Mouse (Mus musculus) olfactory bulb, adult 2 months (tissue): Measurements from ENCODE around the gene Relb. TPM values are rescaled to one million over a fixed set of nuclear protein-coding genes. Genes with fewer than 3 reads are reported as not detected.

Experiments
- H3K27ac ChIP-seq: fragments of 200-500 bp; 2 replicates; pipeline ENCODE4 v1.5.1; 2012; ENCODE audit warnings: low read depth, low read length; ENCODE audit not compliant: insufficient read depth
- H3K4me1 ChIP-seq: fragments of 200-500 bp; 2 replicates; pipeline ENCODE4 v1.6.1; 2012; ENCODE audit warnings: low read length; ENCODE audit not compliant: control insufficient read depth, insufficient read depth
- H3K4me3 ChIP-seq: fragments of 200-500 bp; 2 replicates; pipeline ENCODE4 v1.5.1; 2012; ENCODE audit warnings: mild to moderate bottlenecking, low read depth, low read length, moderate library complexity; ENCODE audit not compliant: insufficient read depth
- CTCF ChIP-seq: fragments of 200-500 bp; IDR thresholded peaks from 2 replicates; pipeline ENCODE4 v1.5.1; 2012; ENCODE audit warnings: low read depth, mild to moderate bottlenecking, low read length, moderate library complexity; ENCODE audit not compliant: insufficient read depth
- POLR2A ChIP-seq: fragments of 200-500 bp; IDR thresholded peaks from 2 replicates; pipeline ENCODE4 v1.6.1; 2012; ENCODE audit warnings: mild to moderate bottlenecking, low read depth, low read length, moderate library complexity; ENCODE audit not compliant: insufficient read depth
- WGBS: fragments of 180-500 bp; shearing (Covaris S2); methylation state at CpG from one replicate; pipeline ENCODE4 v1.1.7; 2018; 5-methylcytosine and 5-hydroxymethylcytosine counted together
- polyA plus RNA-seq: library from polyadenylated mRNA; stranded (reverse); fragments of >200 nt; gene quantifications from 2 replicates; pipeline ENCODE4 v1.2.4, GENCODE M21; 2012; ENCODE audit warnings: low replicate concordance; ENCODE audit not compliant: missing spikeins, insufficient read depth, insufficient read length

Gene Relb
- polyA plus RNA-seq, 1 experiment = not detected

DNA sequence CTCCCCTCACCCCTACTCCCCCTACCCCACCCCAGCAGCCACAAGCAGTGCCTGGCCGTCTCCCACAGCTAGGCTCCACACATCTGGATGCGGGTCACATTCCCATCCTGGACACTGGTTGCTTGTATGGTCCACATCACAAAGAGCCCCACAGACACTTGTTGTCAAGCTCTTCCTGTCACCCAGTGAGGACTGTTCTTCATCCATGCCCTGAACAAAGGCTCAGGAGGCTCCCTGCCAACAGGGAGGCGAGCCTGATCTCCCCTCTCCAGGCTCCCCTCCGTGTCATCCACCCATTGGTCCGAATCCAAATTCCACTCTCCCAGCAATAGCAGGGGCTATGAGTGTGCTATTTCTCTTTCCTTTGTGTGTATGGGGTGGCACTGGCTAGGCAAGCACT is 28.7 kb downstream of the Relb start:
- peaks cover 23% of the 10 kb centered on the region for H3K4me1 ChIP-seq
- H3K4me3 ChIP-seq = no peak overlapping the region
- 22% methylated on average over 5 of the region's 5 CpGs for WGBS
- H3K27ac ChIP-seq = no peak overlapping the region
- TF ChIP-seq CTCF (no peak), POLR2A (no peak)

DNA sequence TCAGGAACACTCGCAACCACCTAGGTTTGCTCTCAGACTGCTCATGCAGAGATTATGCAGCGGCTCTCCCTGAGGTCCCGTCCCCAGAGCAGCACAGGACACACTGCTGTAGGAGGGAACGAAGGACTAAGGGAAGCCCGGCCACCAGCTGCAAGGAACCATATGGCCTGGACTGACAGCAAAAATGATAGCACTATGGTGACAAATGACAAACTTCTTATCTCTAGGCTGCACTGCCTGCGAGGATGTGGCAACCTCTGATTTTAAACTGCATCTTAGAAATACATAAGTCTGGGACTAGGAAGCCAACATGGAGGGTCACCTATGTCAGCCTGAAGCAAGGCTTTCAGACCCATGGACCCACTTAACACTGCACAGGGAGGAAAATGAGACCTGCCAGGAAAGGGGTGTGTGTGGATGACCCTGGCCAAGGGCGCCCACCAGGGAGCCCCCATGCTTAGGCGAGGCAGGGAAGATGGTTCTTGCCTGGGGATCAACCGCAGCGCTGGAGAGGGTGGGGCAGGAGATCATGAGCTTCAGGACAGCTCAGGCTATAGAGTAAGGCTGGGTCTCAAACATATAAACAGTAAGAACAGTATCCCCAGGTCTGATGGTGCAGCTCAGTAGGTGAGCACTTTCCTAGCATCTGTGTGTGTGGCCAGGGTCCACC is 36.0 kb downstream of the Relb start:
- WGBS = 89% methylated on average over 10 of the region's 10 CpGs
- TF ChIP-seq CTCF = no peak
- TF ChIP-seq POLR2A = no peak
- no peak overlapping the region for H3K27ac ChIP-seq
- H3K4me1 ChIP-seq = peaks cover 7% of the 10 kb centered on the region
- no peak overlapping the region for H3K4me3 ChIP-seq

DNA sequence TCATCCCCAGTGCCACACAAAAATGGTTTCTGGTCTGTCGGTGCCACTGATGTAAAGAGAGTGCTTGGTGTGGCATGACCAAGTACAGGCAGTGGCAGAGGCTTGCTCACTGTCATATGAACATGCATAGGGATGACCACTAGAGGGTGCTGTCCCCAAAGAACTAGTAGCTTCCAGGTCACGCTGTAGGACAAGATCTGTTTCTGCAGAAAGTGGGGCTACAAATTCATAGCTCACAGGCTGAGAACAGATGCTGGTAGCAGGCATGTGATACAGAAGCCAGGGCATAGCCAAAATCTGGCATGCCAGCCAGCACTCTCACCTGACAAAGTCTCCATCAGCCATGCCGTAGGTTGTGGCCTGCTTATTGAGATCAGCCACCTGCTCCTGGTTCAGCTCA is 39.3 kb downstream of the Relb start:
- Histone ChIP-seq H3K27ac (no peak overlapping the region), H3K4me3 (no peak overlapping the region), H3K4me1 (peaks cover 6% of the 10 kb centered on the region)
- TF ChIP-seq POLR2A = no peak
- TF ChIP-seq CTCF = no peak
- WGBS = 46% methylated on average over 3 of the region's 3 CpGs

DNA sequence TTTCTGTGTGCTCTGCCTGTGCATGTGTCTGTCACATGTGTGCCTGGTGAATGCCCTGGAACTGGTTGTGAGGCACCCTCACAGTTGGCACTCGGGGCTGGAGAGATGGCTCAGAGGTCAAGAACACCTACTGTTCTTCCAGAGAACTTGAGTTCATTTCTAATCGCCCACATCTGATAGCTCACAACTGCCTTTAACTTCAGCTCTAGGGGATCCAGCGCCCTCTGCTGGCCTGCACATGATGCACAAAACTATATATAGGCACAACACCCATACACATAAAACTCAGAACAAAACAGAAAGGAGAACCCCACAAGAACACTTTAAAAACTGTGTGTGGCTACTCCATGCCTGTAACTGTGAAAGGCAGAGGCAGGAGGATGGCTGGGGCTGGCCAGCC is 40.0 kb downstream of the Relb start:
- TF ChIP-seq CTCF (no peak), POLR2A (no peak)
- Histone ChIP-seq H3K4me3 (no peak overlapping the region), H3K27ac (no peak overlapping the region), H3K4me1 (peaks cover 6% of the 10 kb centered on the region)
- 41% methylated on average over 3 of the region's 3 CpGs for WGBS

DNA sequence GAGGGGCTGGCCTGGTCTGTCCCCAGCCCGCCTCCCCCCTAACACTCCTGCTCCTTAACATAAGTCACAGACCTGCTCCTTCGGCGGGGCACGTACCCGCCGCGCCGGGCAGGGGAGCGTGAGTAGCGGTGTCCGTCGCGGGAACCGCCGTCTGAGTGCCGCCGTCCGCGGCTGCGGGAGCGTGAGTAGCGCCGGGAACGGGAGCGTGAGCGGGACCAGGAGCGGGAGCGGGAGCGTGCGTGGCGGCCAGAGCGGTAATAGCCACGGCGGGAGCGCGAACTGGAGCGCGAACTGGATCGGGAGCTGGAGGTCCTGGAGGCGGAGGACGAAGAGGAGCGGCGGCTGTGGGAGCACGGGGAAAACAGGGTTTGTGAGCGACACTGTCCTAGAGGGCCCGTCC is 43.0 kb downstream of the Relb start:
- H3K27ac ChIP-seq = no peak overlapping the region
- H3K4me1 ChIP-seq = peaks cover 6% of the 10 kb centered on the region
- TF ChIP-seq POLR2A (no peak), CTCF (no peak)
- 88% methylated on average over 46 of the region's 46 CpGs for WGBS
- no peak overlapping the region for H3K4me3 ChIP-seq

DNA sequence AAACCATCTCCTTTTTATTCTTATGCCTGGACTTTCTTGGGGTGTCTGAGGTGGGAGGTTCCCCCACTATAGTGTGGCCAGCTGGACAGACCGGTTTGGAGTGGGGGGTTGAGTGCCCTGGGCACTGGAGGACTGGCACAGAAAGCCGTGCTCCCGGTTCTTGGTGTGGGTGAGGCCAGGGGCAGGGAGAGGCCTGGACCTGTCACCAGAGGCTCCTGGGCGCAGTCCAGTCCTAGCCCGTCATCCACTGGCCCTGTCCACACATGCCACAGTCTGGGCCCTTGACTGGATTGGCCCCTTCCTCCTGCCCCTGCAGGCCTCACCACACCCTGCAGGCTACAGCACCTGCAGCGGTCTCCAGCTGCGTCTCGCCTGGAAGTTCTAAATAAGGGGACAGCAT is 48.6 kb downstream of the Relb start:
- peaks cover 12% of the 10 kb centered on the region for H3K4me1 ChIP-seq
- WGBS = 82% methylated on average over 8 of the region's 8 CpGs
- no peak for TF ChIP-seq POLR2A
- no peak for TF ChIP-seq CTCF
- no peak overlapping the region for H3K4me3 ChIP-seq
- H3K27ac ChIP-seq = no peak overlapping the region

DNA sequence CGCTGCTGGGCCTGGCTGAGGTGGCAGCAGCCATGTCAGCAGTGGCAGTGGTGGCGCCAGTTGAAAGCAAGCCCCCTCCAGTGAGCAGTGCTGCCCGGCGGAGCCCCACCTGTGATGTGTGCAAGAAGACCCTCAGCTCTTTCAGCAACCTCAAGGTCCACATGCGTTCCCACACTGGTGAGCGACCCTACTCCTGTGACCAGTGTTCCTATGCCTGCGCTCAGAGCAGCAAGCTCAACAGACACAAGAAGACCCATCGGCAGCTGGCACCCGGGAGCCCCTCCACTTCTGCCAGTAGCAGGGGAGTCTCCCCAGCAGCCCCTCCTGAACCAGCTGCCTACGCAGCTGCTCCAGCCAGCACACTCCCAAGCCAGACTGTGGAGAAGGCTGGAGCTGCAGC is 49.5 kb downstream of the Relb start:
- Histone ChIP-seq H3K4me1 (peaks cover 12% of the 10 kb centered on the region), H3K4me3 (no peak overlapping the region), H3K27ac (no peak overlapping the region)
- WGBS = 79% methylated on average over 10 of the region's 10 CpGs
- TF ChIP-seq CTCF = no peak
- no peak for TF ChIP-seq POLR2A

DNA sequence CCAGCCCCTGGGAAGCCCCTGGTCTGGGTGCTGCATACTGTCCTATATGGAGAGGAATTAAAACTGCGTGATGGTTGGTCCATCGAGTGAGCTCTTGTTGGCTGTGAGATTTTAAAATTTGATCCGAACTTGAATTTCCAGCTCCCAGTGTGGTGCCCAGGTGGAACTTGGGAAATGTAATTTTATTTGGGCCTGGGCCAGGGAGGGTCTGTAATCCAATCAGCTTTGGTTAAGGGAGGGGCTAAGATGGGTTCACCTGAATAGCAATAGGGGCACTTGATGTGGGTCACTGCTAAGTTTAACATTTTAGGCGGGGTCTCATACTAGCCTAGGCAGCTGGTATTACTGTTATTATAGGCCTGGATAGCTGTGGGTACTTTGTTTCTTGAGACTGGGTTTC is 50.8 kb downstream of the Relb start:
- Histone ChIP-seq H3K4me1 (peaks cover 17% of the 10 kb centered on the region), H3K4me3 (no peak overlapping the region), H3K27ac (no peak overlapping the region)
- TF ChIP-seq CTCF (no peak), POLR2A (no peak)
- 71% methylated on average over 4 of the region's 4 CpGs for WGBS

DNA sequence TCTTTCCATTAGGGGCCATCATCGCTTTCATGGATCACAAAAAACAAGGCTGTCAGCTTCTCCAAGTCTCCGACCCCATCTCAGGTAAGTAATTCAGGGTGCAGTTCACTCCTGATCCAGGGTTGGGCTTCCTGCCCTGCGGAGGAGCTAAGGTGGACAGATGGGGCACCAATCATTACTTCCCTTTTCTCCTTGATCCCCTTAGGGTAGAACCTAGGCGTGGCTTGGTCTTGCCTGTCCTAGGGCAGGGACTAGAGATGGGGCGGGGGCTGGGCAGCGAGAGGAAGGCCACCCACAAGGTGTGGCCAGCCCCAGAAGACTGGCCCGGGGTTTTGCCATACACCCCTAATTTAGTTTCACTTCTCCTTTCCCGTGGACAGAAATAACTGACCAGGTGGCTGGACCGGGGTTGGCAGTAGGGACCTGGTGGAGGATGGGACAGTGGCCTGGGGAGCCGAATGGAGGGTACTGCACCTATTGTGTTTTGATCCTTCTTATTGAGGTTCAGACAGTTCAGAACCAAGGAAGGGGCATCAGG is 51.3 kb downstream of the Relb start:
- 23% methylated on average over 10 of the region's 10 CpGs for WGBS
- H3K27ac ChIP-seq = no peak overlapping the region
- TF ChIP-seq POLR2A = no peak
- TF ChIP-seq CTCF = no peak
- peaks cover 18% of the 10 kb centered on the region for H3K4me1 ChIP-seq
- H3K4me3 ChIP-seq = no peak overlapping the region; the same call in 1 of the 2 replicates
